Mouse (Mus musculus): Measurements from ENCODE around the gene Rela. TPM values are rescaled to one million over a fixed set of nuclear protein-coding genes. Genes with fewer than 3 reads are reported as not detected.

Gene Rela
- polyA plus RNA-seq, 1 experiment, result 119 TPM

- Histone ChIP-seq H3K36me3 (replicated peaks; ENCODE audit: low read length) (peaks cover 54% of the 10 kb centered on the region), H3K27me3 (replicated peaks) (no peaks in the 10 kb centered on the region), H3K4me3 (replicated peaks) (peak overlapping the region; percentile 96), H3K9me3 (no peaks in the 10 kb centered on the region), H3K4me1 (peaks cover 87% of the 10 kb centered on the region)
- TF ChIP-seq FLI1 (IDR thresholded peaks at IDR 0.05; ENCODE audit: low read length) (no peak), GATA1 (IDR thresholded peaks at IDR 0.05; ENCODE audit: borderline replicate concordance, low read length) (no peak)
Measured at GRCm38 (mm10) chr19:5608707-5609106, 28.6 kb upstream of the Rela start.

- Histone ChIP-seq H3K36me3 (replicated peaks; ENCODE audit: low read length) (peaks cover 49% of the 10 kb centered on the region), H3K9me3 (no peaks in the 10 kb centered on the region), H3K4me3 (replicated peaks) (peak overlapping the region; percentile 96), H3K4me1 (peaks cover 87% of the 10 kb centered on the region), H3K27me3 (replicated peaks) (no peaks in the 10 kb centered on the region)
- no peak for TF ChIP-seq GATA1 (IDR thresholded peaks at IDR 0.05; ENCODE audit: borderline replicate concordance, low read length)
- no peak for TF ChIP-seq FLI1 (IDR thresholded peaks at IDR 0.05; ENCODE audit: low read length)
Measured at GRCm38 (mm10) chr19:5609171-5609546, 28.1 kb upstream of the Rela start.

GRCm38 (mm10) chr19:5609547-5610404, 27.5 kb upstream of the Rela start, which contains the start of gene Kat5:
TSS of gene Kat5 (minus strand) at chr19:5610237.
- Histone ChIP-seq H3K4me1 (peaks cover 84% of the 10 kb centered on the region), H3K9me3 (no peaks in the 10 kb centered on the region), H3K36me3 (replicated peaks; ENCODE audit: low read length) (peaks cover 43% of the 10 kb centered on the region), H3K4me3 (replicated peaks) (peak within 1 kb of the TSS; percentile 96), H3K27me3 (replicated peaks) (no peaks in the 10 kb centered on the region)
- TF ChIP-seq FLI1 (IDR thresholded peaks at IDR 0.05; ENCODE audit: low read length), result peak; percentile 86; the same call in 1 of the 2 replicates
- TF ChIP-seq GATA1 (IDR thresholded peaks at IDR 0.05; ENCODE audit: borderline replicate concordance, low read length), result no peak

GRCm38 (mm10) chr19:5611973-5612372, 25.3 kb upstream of the Rela start:
- H3K27me3 ChIP-seq (replicated peaks), result no peaks in the 10 kb centered on the region
- peaks cover 21% of the 10 kb centered on the region for H3K36me3 ChIP-seq (replicated peaks; ENCODE audit: low read length)
- H3K9me3 ChIP-seq, result no peaks in the 10 kb centered on the region
- TF ChIP-seq FLI1 (IDR thresholded peaks at IDR 0.05; ENCODE audit: low read length) (no peak), GATA1 (IDR thresholded peaks at IDR 0.05; ENCODE audit: borderline replicate concordance, low read length) (no peak)
- peaks cover 84% of the 10 kb centered on the region for H3K4me1 ChIP-seq
- H3K4me3 ChIP-seq (replicated peaks), result no peak overlapping the region

- no peak for TF ChIP-seq FLI1 (IDR thresholded peaks at IDR 0.05; ENCODE audit: low read length)
- TF ChIP-seq GATA1 (IDR thresholded peaks at IDR 0.05; ENCODE audit: borderline replicate concordance, low read length), result no peak
- H3K4me1 ChIP-seq, result peaks cover 84% of the 10 kb centered on the region
- H3K4me3 ChIP-seq (replicated peaks), result no peak overlapping the region
- no peaks in the 10 kb centered on the region for H3K27me3 ChIP-seq (replicated peaks)
- peaks cover 12% of the 10 kb centered on the region for H3K36me3 ChIP-seq (replicated peaks; ENCODE audit: low read length)
- H3K9me3 ChIP-seq, result no peaks in the 10 kb centered on the region
Measured at GRCm38 (mm10) chr19:5612762-5613411, 24.4 kb upstream of the Rela start.

GRCm38 (mm10) chr19:5614953-5615352, 22.3 kb upstream of the Rela start:
- H3K4me1 ChIP-seq, result peaks cover 77% of the 10 kb centered on the region
- H3K9me3 ChIP-seq, result no peaks in the 10 kb centered on the region
- H3K4me3 ChIP-seq (replicated peaks), result no peak overlapping the region
- H3K36me3 ChIP-seq (replicated peaks; ENCODE audit: low read length), result no peaks in the 10 kb centered on the region
- TF ChIP-seq GATA1 (IDR thresholded peaks at IDR 0.05; ENCODE audit: borderline replicate concordance, low read length) (no peak), FLI1 (IDR thresholded peaks at IDR 0.05; ENCODE audit: low read length) (no peak)
- H3K27me3 ChIP-seq (replicated peaks), result no peaks in the 10 kb centered on the region

- TF ChIP-seq GATA1 (IDR thresholded peaks at IDR 0.05; ENCODE audit: borderline replicate concordance, low read length) (no peak), FLI1 (IDR thresholded peaks at IDR 0.05; ENCODE audit: low read length) (no peak)
- no peaks in the 10 kb centered on the region for H3K36me3 ChIP-seq (replicated peaks; ENCODE audit: low read length)
- H3K4me1 ChIP-seq, result peaks cover 52% of the 10 kb centered on the region
- peaks cover 9% of the 10 kb centered on the region for H3K27me3 ChIP-seq (replicated peaks)
- no peak overlapping the region for H3K4me3 ChIP-seq (replicated peaks)
- no peaks in the 10 kb centered on the region for H3K9me3 ChIP-seq
Measured at GRCm38 (mm10) chr19:5620007-5620406, 17.3 kb upstream of the Rela start.

- Histone ChIP-seq H3K27me3 (replicated peaks) (peaks cover 9% of the 10 kb centered on the region), H3K36me3 (replicated peaks; ENCODE audit: low read length) (no peaks in the 10 kb centered on the region), H3K4me3 (replicated peaks) (no peak overlapping the region), H3K9me3 (no peaks in the 10 kb centered on the region), H3K4me1 (peaks cover 42% of the 10 kb centered on the region)
- TF ChIP-seq FLI1 (IDR thresholded peaks at IDR 0.05; ENCODE audit: low read length), result no peak
- no peak for TF ChIP-seq GATA1 (IDR thresholded peaks at IDR 0.05; ENCODE audit: borderline replicate concordance, low read length)
Measured at GRCm38 (mm10) chr19:5621884-5622283, 15.4 kb upstream of the Rela start.

GRCm38 (mm10) chr19:5625311-5625710, 12.0 kb upstream of the Rela start:
- TF ChIP-seq FLI1 (IDR thresholded peaks at IDR 0.05; ENCODE audit: low read length) (no peak), GATA1 (IDR thresholded peaks at IDR 0.05; ENCODE audit: borderline replicate concordance, low read length) (no peak)
- Histone ChIP-seq H3K4me1 (peaks cover 21% of the 10 kb centered on the region), H3K27me3 (replicated peaks) (peaks cover 9% of the 10 kb centered on the region), H3K4me3 (replicated peaks) (no peak overlapping the region), H3K9me3 (peaks cover 8% of the 10 kb centered on the region), H3K36me3 (replicated peaks; ENCODE audit: low read length) (no peaks in the 10 kb centered on the region)

GRCm38 (mm10) chr19:5629907-5630306, 7.4 kb upstream of the Rela start:
- Histone ChIP-seq H3K9me3 (peaks cover 11% of the 10 kb centered on the region), H3K27me3 (replicated peaks) (no peaks in the 10 kb centered on the region), H3K36me3 (replicated peaks; ENCODE audit: low read length) (no peaks in the 10 kb centered on the region), H3K4me1 (peaks cover 11% of the 10 kb centered on the region), H3K4me3 (replicated peaks) (no peak overlapping the region)
- no peak for TF ChIP-seq FLI1 (IDR thresholded peaks at IDR 0.05; ENCODE audit: low read length)
- no peak for TF ChIP-seq GATA1 (IDR thresholded peaks at IDR 0.05; ENCODE audit: borderline replicate concordance, low read length)
